Mouse (Mus musculus): ENCODE measurements at regions not wholly inside any gene's neighbourhood (a gene's known extent, or its start where the extent isn't known, plus 50 kb on each side); places are given as distances from the start of the nearest gene placed in this dataset.

GRCm38 (mm10) chr5:75481595-75481994, 93.1 kb upstream of the Kit start:
- 21% methylated on average over 7 of the region's 7 CpGs for whole genome bisulfite sequencing
- ATAC-seq (ENCODE audit: low FRiP score, low TSS enrichment) = peak; percentile 39
- Histone ChIP-seq H3K4me1 (ENCODE audit: control insufficient read depth, insufficient read depth, low read length) (peaks cover 5% of the 10 kb centered on the region; the same call in 1 of the 2 replicates), H3K27ac (ENCODE audit: low read depth, low read length) (no peak overlapping the region), H3K9ac (ENCODE audit: low read depth, low read length) (no peak overlapping the region), H3K36me3 (ENCODE audit: control insufficient read depth, insufficient read depth, low read length) (no peaks in the 10 kb centered on the region), H3K4me3 (ENCODE audit: low read length) (no peak overlapping the region), H3K27me3 (ENCODE audit: control insufficient read depth, insufficient read depth, low read length) (no peaks in the 10 kb centered on the region), H3K4me2 (replicated peaks; ENCODE audit: low read depth, low read length) (no peak overlapping the region), H3K9me3 (ENCODE audit: control insufficient read depth, low read length) (no peaks in the 10 kb centered on the region)

- Histone ChIP-seq H3K9ac (ENCODE audit: low read depth, low read length) (no peak overlapping the region), H3K4me3 (ENCODE audit: low read length) (no peak overlapping the region), H3K27ac (ENCODE audit: low read depth, low read length) (no peak overlapping the region), H3K36me3 (ENCODE audit: control insufficient read depth, insufficient read depth, low read length) (no peaks in the 10 kb centered on the region), H3K27me3 (ENCODE audit: control insufficient read depth, insufficient read depth, low read length) (no peaks in the 10 kb centered on the region), H3K4me1 (ENCODE audit: control insufficient read depth, insufficient read depth, low read length) (peaks cover 5% of the 10 kb centered on the region; the same call in 1 of the 2 replicates), H3K4me2 (replicated peaks; ENCODE audit: low read depth, low read length) (no peak overlapping the region), H3K9me3 (ENCODE audit: control insufficient read depth, low read length) (no peaks in the 10 kb centered on the region)
- 75% methylated on average over 7 of the region's 7 CpGs for WGBS
- ATAC-seq (ENCODE audit: low FRiP score, low TSS enrichment) = no peak
Observed at GRCm38 (mm10) chr5:75484330-75484729, 90.4 kb upstream of the Kit start.

- no peak overlapping the region for H3K9ac ChIP-seq (ENCODE audit: low read depth, low read length)
- no peaks in the 10 kb centered on the region for H3K27me3 ChIP-seq (ENCODE audit: control insufficient read depth, insufficient read depth, low read length)
- no peak overlapping the region for H3K4me3 ChIP-seq (ENCODE audit: low read length)
- no peaks in the 10 kb centered on the region for H3K9me3 ChIP-seq (ENCODE audit: control insufficient read depth, low read length)
- WGBS = 75% methylated on average over 9 of the region's 9 CpGs
- no peaks in the 10 kb centered on the region for H3K36me3 ChIP-seq (ENCODE audit: control insufficient read depth, insufficient read depth, low read length)
- H3K27ac ChIP-seq (ENCODE audit: low read depth, low read length) = no peak overlapping the region
- no peak for ATAC-seq (ENCODE audit: low FRiP score, low TSS enrichment)
- no peak overlapping the region for H3K4me2 ChIP-seq (replicated peaks; ENCODE audit: low read depth, low read length)
- H3K4me1 ChIP-seq (ENCODE audit: control insufficient read depth, insufficient read depth, low read length) = no peaks in the 10 kb centered on the region
Observed at GRCm38 (mm10) chr5:75490806-75491205, 83.9 kb upstream of the Kit start.

GRCm38 (mm10) chr5:75494143-75494542, 80.6 kb upstream of the Kit start:
- H3K4me2 ChIP-seq (replicated peaks; ENCODE audit: low read depth, low read length) = no peak overlapping the region
- 88% methylated on average over 10 of the region's 10 CpGs for WGBS
- no peaks in the 10 kb centered on the region for H3K9me3 ChIP-seq (ENCODE audit: control insufficient read depth, low read length)
- no peaks in the 10 kb centered on the region for H3K27me3 ChIP-seq (ENCODE audit: control insufficient read depth, insufficient read depth, low read length)
- no peaks in the 10 kb centered on the region for H3K4me1 ChIP-seq (ENCODE audit: control insufficient read depth, insufficient read depth, low read length)
- H3K27ac ChIP-seq (ENCODE audit: low read depth, low read length) = no peak overlapping the region
- H3K4me3 ChIP-seq (ENCODE audit: low read length) = no peak overlapping the region
- H3K9ac ChIP-seq (ENCODE audit: low read depth, low read length) = no peak overlapping the region
- no peaks in the 10 kb centered on the region for H3K36me3 ChIP-seq (ENCODE audit: control insufficient read depth, insufficient read depth, low read length)
- ATAC-seq (ENCODE audit: low FRiP score, low TSS enrichment) = no peak

- Histone ChIP-seq H3K4me2 (replicated peaks; ENCODE audit: low read depth, low read length) (no peak overlapping the region), H3K4me3 (ENCODE audit: low read length) (no peak overlapping the region), H3K27me3 (ENCODE audit: control insufficient read depth, insufficient read depth, low read length) (no peaks in the 10 kb centered on the region), H3K9me3 (ENCODE audit: control insufficient read depth, low read length) (no peaks in the 10 kb centered on the region), H3K36me3 (ENCODE audit: control insufficient read depth, insufficient read depth, low read length) (no peaks in the 10 kb centered on the region), H3K9ac (ENCODE audit: low read depth, low read length) (no peak overlapping the region), H3K27ac (ENCODE audit: low read depth, low read length) (no peak overlapping the region), H3K4me1 (ENCODE audit: control insufficient read depth, insufficient read depth, low read length) (no peaks in the 10 kb centered on the region)
- no peak for ATAC-seq (ENCODE audit: low FRiP score, low TSS enrichment)
- 86% methylated on average over 3 of the region's 3 CpGs for WGBS
Observed at GRCm38 (mm10) chr5:75499053-75499452, 75.7 kb upstream of the Kit start.

- no peaks in the 10 kb centered on the region for H3K9me3 ChIP-seq (ENCODE audit: control insufficient read depth, low read length)
- H3K9ac ChIP-seq (ENCODE audit: low read depth, low read length) = no peak overlapping the region
- H3K36me3 ChIP-seq (ENCODE audit: control insufficient read depth, insufficient read depth, low read length) = no peaks in the 10 kb centered on the region
- no peak overlapping the region for H3K4me2 ChIP-seq (replicated peaks; ENCODE audit: low read depth, low read length)
- WGBS = 88% methylated on average over 5 of the region's 5 CpGs
- H3K4me3 ChIP-seq (ENCODE audit: low read length) = no peak overlapping the region
- H3K27ac ChIP-seq (ENCODE audit: low read depth, low read length) = no peak overlapping the region
- no peaks in the 10 kb centered on the region for H3K27me3 ChIP-seq (ENCODE audit: control insufficient read depth, insufficient read depth, low read length)
- H3K4me1 ChIP-seq (ENCODE audit: control insufficient read depth, insufficient read depth, low read length) = no peaks in the 10 kb centered on the region
- ATAC-seq (ENCODE audit: low FRiP score, low TSS enrichment) = no peak
Observed at GRCm38 (mm10) chr5:75499695-75500094, 75.0 kb upstream of the Kit start.

- 82% methylated on average over 8 of the region's 8 CpGs for WGBS
- Histone ChIP-seq H3K4me2 (replicated peaks; ENCODE audit: low read depth, low read length) (no peak overlapping the region), H3K4me3 (ENCODE audit: low read length) (no peak overlapping the region), H3K9me3 (ENCODE audit: control insufficient read depth, low read length) (no peaks in the 10 kb centered on the region), H3K9ac (ENCODE audit: low read depth, low read length) (no peak overlapping the region), H3K27ac (ENCODE audit: low read depth, low read length) (no peak overlapping the region), H3K4me1 (ENCODE audit: control insufficient read depth, insufficient read depth, low read length) (no peaks in the 10 kb centered on the region), H3K36me3 (ENCODE audit: control insufficient read depth, insufficient read depth, low read length) (no peaks in the 10 kb centered on the region), H3K27me3 (ENCODE audit: control insufficient read depth, insufficient read depth, low read length) (no peaks in the 10 kb centered on the region)
- no peak for ATAC-seq (ENCODE audit: low FRiP score, low TSS enrichment)
Observed at GRCm38 (mm10) chr5:75500654-75501416, 73.9 kb upstream of the Kit start.

GRCm38 (mm10) chr5:75503673-75504072, 71.0 kb upstream of the Kit start:
- Histone ChIP-seq H3K4me2 (replicated peaks; ENCODE audit: low read depth, low read length) (no peak overlapping the region), H3K27me3 (ENCODE audit: control insufficient read depth, insufficient read depth, low read length) (no peaks in the 10 kb centered on the region), H3K36me3 (ENCODE audit: control insufficient read depth, insufficient read depth, low read length) (no peaks in the 10 kb centered on the region), H3K9ac (ENCODE audit: low read depth, low read length) (no peak overlapping the region), H3K9me3 (ENCODE audit: control insufficient read depth, low read length) (no peaks in the 10 kb centered on the region), H3K27ac (ENCODE audit: low read depth, low read length) (no peak overlapping the region), H3K4me3 (ENCODE audit: low read length) (no peak overlapping the region), H3K4me1 (ENCODE audit: control insufficient read depth, insufficient read depth, low read length) (no peaks in the 10 kb centered on the region)
- no peak for ATAC-seq (ENCODE audit: low FRiP score, low TSS enrichment)
- WGBS = 89% methylated on average over 3 of the region's 3 CpGs

- H3K4me2 ChIP-seq (replicated peaks; ENCODE audit: low read depth, low read length) = no peak overlapping the region
- no peak overlapping the region for H3K9ac ChIP-seq (ENCODE audit: low read depth, low read length)
- 69% methylated on average over 20 of the region's 20 CpGs for WGBS
Observed at GRCm38 (mm10) chr5:75512521-75513422, 61.9 kb upstream of the Kit start.

More at GRCm38 (mm10) chr5:75512521-75513422, 61.9 kb upstream of the Kit start:
- Histone ChIP-seq H3K27me3 (ENCODE audit: control insufficient read depth, insufficient read depth, low read length) (no peaks in the 10 kb centered on the region), H3K4me1 (ENCODE audit: control insufficient read depth, insufficient read depth, low read length) (no peaks in the 10 kb centered on the region), H3K4me3 (ENCODE audit: low read length) (no peak overlapping the region), H3K27ac (ENCODE audit: low read depth, low read length) (no peak overlapping the region), H3K9me3 (ENCODE audit: control insufficient read depth, low read length) (no peaks in the 10 kb centered on the region), H3K36me3 (ENCODE audit: control insufficient read depth, insufficient read depth, low read length) (no peaks in the 10 kb centered on the region)
- ATAC-seq (ENCODE audit: low FRiP score, low TSS enrichment) = no peak
